Mouse (Mus musculus) inflammation-experienced regulatory T-cells (primary cell): ENCODE measurements around the gene Tgfa. TPM values are rescaled to one million over a fixed set of nuclear protein-coding genes. Genes with fewer than 3 reads are reported as not detected.

Source experiments
- polyA plus RNA-seq, 2 experiments: library from polyadenylated mRNA; unstranded; fragments of 100-300 nt; shearing (Covaris generic); gene quantifications; one replicate each; pipeline ENCODE4 v1.2.1; 2017

Tgfa gene
- 1 to 10 TPM in 1 of 2 experiments, under 1 TPM in 1; 0.18 to 2.1 TPM for polyA plus RNA-seq

DNA sequence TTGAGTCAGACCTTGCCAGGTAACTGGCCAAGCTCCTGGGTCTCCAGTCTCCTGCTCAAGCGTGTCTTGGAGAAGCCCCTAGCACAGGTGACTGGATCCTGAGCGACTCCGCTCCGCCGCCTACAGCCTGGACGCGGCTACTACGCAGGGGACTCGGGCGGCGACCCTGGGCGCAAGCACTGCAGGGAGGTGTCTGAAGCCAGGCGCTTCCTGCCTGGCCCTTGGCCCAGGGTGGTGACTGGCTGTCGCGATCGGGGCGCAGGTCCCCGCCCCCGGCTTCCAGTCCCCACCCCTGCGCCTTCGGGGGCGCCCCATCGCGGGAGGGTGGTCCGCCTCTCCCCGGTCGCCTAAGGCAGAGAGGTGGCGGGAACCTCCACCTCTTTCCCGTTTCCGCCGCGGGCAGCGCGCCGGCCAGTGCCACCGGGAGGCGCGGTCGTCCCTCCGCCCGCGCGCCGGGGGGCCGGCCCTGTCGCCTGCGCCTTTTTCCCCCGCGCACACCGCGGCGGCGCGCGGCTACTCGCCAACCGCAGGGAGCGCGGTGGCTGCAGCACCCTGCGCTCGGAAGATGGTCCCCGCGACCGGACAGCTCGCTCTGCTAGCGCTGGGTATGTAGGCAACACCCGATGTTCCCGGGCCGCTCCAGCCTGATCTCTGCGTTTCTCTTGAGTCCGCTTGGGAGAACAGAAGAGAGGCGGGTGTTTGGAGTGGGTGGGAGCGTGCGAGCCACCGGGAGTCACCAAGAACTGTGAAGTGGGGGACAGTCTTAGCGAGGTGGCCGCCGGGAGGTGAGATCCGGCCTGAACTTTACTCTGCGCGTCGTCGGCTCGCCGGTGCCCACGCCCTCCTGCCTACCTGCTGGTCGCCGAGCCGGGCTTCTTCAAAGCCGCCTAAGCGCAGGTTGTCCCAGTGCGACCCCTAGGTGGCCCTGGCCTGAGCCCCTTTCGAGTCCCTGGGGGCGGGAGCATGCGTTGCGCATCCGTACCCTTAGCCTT is at the start of gene Tgfa:
Gene Tgfa (plus strand): TSS at position 283 of the 992 bp plus-strand sequence.

Other genes with a start within 250 kb of the Tgfa start
- 100 to 1,000 TPM; 164 to 231 TPM for gene Dusp11, start 233.6 kb upstream of the Tgfa start, polyA plus RNA-seq
- gene Figla, start 179.1 kb upstream of the Tgfa start, polyA plus RNA-seq = 1 to 10 TPM in 1 of 2 experiments, not detected in 1; 2.0 TPM
- under 1 TPM in 1 of 2 experiments, not detected in 1; 0.20 TPM for gene Add2, start 166.5 kb upstream of the Tgfa start, polyA plus RNA-seq
- gene Fam136a, start 170.4 kb downstream of the Tgfa start, polyA plus RNA-seq = 10 to 100 TPM; 36.7 to 53.8 TPM
- 100 to 1,000 TPM; 345 to 350 TPM for gene Snrpg, start 176.1 kb downstream of the Tgfa start, polyA plus RNA-seq
- gene Pcyox1, start 201.9 kb downstream of the Tgfa start, polyA plus RNA-seq = 1 to 10 TPM; 6.3 to 8.4 TPM
- gene Tia1, start 209.0 kb downstream of the Tgfa start, polyA plus RNA-seq = 100 to 1,000 TPM in 1 of 2 experiments, 10 to 100 TPM in 1; 97.6 to 106 TPM
- gene Gm44790, start 231.4 kb downstream of the Tgfa start, polyA plus RNA-seq = not detected
- 10 to 100 TPM; 39.7 to 54.0 TPM for gene C87436, start 243.2 kb downstream of the Tgfa start, polyA plus RNA-seq